Mouse (Mus musculus) lung, postnatal 0 days (tissue): ENCODE results near the gene Sirt7. TPM values are rescaled to one million over a fixed set of nuclear protein-coding genes. Genes with fewer than 3 reads are reported as not detected.

Experiments
- ATAC-seq: fragments of 200-750 bp; cut with Nextera tagmentation; 2 replicates; pipeline ENCODE4 v1.8.0; 2017; ENCODE audit warnings: moderate library complexity
- DNase-seq: peaks from one replicate; pipeline ENCODE4 v3.0.0-alpha.2; 2016; ENCODE audit warnings: low spot score
- H3K27ac ChIP-seq: fragments of 300-500 bp; sonication (generic); 2 replicates; pipeline ENCODE4 v1.5.1; 2014; ENCODE audit warnings: antibody characterized with exemption, mild to moderate bottlenecking, low read length, mixed read lengths
- H3K27me3 ChIP-seq: fragments of 300-500 bp; sonication (generic); replicated peaks from 2 replicates; pipeline ENCODE4 v1.6.1; 2014; ENCODE audit warnings: low read length, mixed read lengths; ENCODE audit not compliant: insufficient read depth
- H3K36me3 ChIP-seq: fragments of 300-500 bp; sonication (generic); 2 replicates; pipeline ENCODE4 v1.6.1; 2014; ENCODE audit warnings: low read length, mixed read lengths; ENCODE audit not compliant: insufficient read depth
- H3K4me1 ChIP-seq: fragments of 300-500 bp; sonication (generic); 2 replicates; pipeline ENCODE4 v1.6.1; 2014; ENCODE audit warnings: antibody characterized with exemption, low read depth, low read length, mixed read lengths; ENCODE audit not compliant: insufficient read depth
- H3K4me2 ChIP-seq: fragments of 300-500 bp; sonication (generic); replicated peaks from 2 replicates; pipeline ENCODE4 v1.6.1; 2014; ENCODE audit warnings: low read depth, mild to moderate bottlenecking, low read length, moderate library complexity, mixed read lengths
- H3K4me3 ChIP-seq: fragments of 300-500 bp; sonication (generic); 2 replicates; pipeline ENCODE4 v1.5.1; 2014; ENCODE audit warnings: low read depth, low read length
- H3K9ac ChIP-seq: fragments of 300-500 bp; sonication (generic); replicated peaks from 2 replicates; pipeline ENCODE4 v1.6.1; 2014; ENCODE audit warnings: low read depth, mild to moderate bottlenecking
- H3K9me3 ChIP-seq: fragments of 300-500 bp; sonication (generic); 2 replicates; pipeline ENCODE4 v1.6.1; 2016; ENCODE audit warnings: low read length, mixed read lengths
- CTCF ChIP-seq: IDR thresholded peaks from 2 replicates; pipeline ENCODE4 v1.5.1; 2016; ENCODE audit warnings: antibody characterized with exemption, mild to moderate bottlenecking
- EP300 ChIP-seq: IDR thresholded peaks from 2 replicates; pipeline ENCODE4 v1.6.1; 2016; ENCODE audit warnings: antibody characterized with exemption, mild to moderate bottlenecking, control low read depth
- whole genome bisulfite sequencing: fragments of 180-500 bp; shearing (Covaris S2); extraction: QIAGEN DNeasy Blood & Tissue Kit; methylation state at CpG from one replicate; pipeline ENCODE4 v1.1.7; 2014; 5-methylcytosine and 5-hydroxymethylcytosine counted together
- polyA plus RNA-seq: library from polyadenylated mRNA; unstranded; fragments of >200 nt; fragmentation: Nextera tagmentation; extraction: Ambion mirVana; gene quantifications from 2 replicates; pipeline ENCODE4 v1.2.1, GENCODE M21; 2015

The Sirt7 gene
- polyA plus RNA-seq, 1 experiment from 2014 or later = 46.0 TPM

DNA sequence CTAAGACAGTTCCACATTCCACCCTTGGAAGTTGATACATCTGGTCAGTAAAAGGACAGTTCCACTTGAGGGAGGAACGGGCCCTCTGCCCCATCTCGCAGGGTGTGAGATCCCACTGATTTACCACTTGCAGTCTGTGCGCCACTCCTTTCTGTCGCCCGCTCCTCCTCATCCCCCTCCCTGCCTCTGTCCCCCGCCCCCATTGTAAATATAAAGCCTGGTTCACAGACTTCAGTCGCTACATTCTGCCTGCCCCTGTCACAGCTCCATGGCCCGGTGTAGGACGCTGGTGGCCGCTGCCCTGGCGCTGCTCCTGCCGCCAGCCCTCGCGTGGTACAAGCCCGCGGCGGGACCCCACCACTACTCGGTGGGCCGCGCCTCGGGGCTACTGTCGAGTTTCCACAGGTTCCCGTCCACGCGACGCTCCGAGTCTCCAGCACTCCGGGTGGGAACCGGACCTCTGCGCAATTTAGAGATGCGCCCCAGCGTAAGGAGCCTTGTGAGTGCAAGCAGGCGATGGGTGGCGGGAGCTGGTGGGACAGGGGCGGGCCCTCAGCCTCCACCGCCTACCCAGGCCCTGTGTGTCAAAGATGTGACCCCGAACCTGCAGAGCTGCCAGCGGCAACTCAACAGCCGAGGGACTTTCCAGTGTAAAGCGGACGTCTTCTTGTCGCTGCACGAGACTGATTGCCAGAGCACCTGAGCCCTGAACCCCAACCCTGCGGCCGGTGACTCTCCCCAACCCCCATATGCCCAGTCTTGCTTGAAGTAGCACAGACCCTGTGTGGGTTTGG lies 16.6 kb downstream of the Sirt7 start, which contains the start of gene Npb:
Gene Npb, plus strand, starts transcription at position 237 of the 794 bp plus-strand sequence.
- no peak for DNase-seq
- ATAC-seq = peak; percentile 20; the same call in 1 of the 2 replicates
- Histone ChIP-seq H3K4me2 (peak within 1 kb of the TSS; percentile 54), H3K9ac (peak within 1 kb of the TSS; percentile 23; the same call in 1 of the 2 replicates), H3K9me3 (no peaks in the 10 kb centered on the region), H3K4me3 (peak within 1 kb of the TSS; percentile 26), H3K27me3 (no peaks in the 10 kb centered on the region), H3K36me3 (0 out of 2 replicates have a peak, but pooled peaks cover 12% of the 10 kb centered on the region), H3K27ac (no peak within 1 kb of the TSS), H3K4me1 (peaks cover 7% of the 10 kb centered on the region; the same call in 1 of the 2 replicates)
- 5% methylated on average over 45 of the region's 45 CpGs for WGBS
- no peak for TF ChIP-seq EP300
- no peak for TF ChIP-seq CTCF

DNA sequence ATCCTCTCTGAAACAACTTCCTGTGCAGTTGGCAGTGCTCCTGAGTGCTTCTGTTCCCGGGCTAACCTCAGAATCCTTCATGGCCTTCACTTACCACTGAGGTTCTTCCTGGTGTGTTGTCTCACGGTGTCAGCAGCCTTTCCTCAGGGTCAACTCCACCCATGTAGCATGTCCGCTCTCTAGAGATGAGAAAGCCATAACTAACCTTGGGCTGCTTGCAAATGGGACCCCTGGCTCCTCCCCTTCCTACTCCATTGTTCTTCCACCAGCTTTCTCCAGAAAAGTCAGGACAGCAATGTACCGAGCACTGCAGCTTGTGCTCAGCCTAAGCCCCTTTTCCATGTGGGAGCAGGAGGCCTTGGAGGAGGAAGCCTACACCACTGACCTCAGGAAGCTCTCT lies 18.3 kb downstream of the Sirt7 start:
- no peak overlapping the region for H3K27ac ChIP-seq
- peak; percentile 16; the same call in 1 of the 2 replicates for ATAC-seq
- 0 out of 2 replicates have a peak, but pooled peaks cover 8% of the 10 kb centered on the region for H3K36me3 ChIP-seq

DNA sequence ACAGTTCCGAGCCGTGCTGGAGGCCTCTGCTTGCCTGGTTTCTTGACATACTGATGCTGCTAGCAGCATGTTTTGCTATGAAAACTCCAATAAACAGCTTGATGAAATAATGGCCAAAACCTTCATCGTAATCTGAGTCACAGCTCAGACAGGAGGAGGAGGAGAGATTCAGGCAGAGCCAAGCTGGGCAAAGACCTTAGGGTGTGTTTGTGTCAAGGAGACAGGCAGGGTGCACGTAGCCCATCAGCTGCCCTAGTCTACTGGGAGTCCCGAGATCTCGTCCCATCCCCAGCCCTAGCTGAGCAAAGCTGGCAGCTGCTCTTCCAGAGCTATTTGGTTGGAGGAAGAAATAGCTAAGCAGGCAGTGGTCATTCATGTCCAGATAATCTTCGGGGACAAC lies 19.4 kb downstream of the Sirt7 start:
- Histone ChIP-seq H3K36me3 (0 out of 2 replicates have a peak, but pooled peaks cover 6% of the 10 kb centered on the region), H3K4me3 (no peak overlapping the region), H3K9ac (no peak overlapping the region), H3K4me1 (peaks cover 7% of the 10 kb centered on the region; the same call in 1 of the 2 replicates), H3K4me2 (no peak overlapping the region), H3K27ac (no peak overlapping the region), H3K27me3 (no peaks in the 10 kb centered on the region), H3K9me3 (no peaks in the 10 kb centered on the region)
- no peak for DNase-seq
- ATAC-seq = no peak
- WGBS = 91% methylated on average over 7 of the region's 7 CpGs
- no peak for TF ChIP-seq EP300
- no peak for TF ChIP-seq CTCF

More for the DNA sequence above, 18.3 kb downstream of the Sirt7 start:
- WGBS = 55% methylated on average over 4 of the region's 4 CpGs
- no peak overlapping the region for H3K4me2 ChIP-seq
- H3K4me1 ChIP-seq = peaks cover 7% of the 10 kb centered on the region; the same call in 1 of the 2 replicates
- no peak overlapping the region for H3K9ac ChIP-seq
- no peak overlapping the region for H3K4me3 ChIP-seq
- TF ChIP-seq CTCF (no peak), EP300 (no peak)
- no peak for DNase-seq
- H3K27me3 ChIP-seq = no peaks in the 10 kb centered on the region
- no peaks in the 10 kb centered on the region for H3K9me3 ChIP-seq

DNA sequence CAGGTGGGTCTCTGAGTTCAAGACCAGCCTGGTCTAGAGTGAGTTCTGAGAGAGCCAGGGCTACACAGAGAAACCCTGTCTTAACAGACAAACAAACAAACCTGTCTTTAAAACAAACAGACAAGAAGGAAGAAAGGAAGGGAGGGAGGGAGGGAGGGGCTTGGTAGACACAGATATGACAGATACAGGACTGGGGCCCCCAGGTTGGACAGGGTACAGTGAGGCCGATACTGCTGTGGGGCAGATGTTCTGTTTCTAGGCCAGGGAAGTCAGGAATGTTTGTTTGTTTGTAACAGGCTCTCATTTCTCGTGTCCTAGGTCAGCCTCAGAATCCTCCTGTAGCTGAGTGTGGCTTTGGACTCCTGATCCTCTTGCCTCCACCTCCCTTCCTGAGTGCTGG lies 21.5 kb downstream of the Sirt7 start:
- Histone ChIP-seq H3K36me3 (0 out of 2 replicates have a peak, but pooled peaks cover 6% of the 10 kb centered on the region), H3K4me1 (peaks cover 10% of the 10 kb centered on the region; the same call in 1 of the 2 replicates)
- no peak for TF ChIP-seq CTCF
- TF ChIP-seq EP300 = no peak

DNA sequence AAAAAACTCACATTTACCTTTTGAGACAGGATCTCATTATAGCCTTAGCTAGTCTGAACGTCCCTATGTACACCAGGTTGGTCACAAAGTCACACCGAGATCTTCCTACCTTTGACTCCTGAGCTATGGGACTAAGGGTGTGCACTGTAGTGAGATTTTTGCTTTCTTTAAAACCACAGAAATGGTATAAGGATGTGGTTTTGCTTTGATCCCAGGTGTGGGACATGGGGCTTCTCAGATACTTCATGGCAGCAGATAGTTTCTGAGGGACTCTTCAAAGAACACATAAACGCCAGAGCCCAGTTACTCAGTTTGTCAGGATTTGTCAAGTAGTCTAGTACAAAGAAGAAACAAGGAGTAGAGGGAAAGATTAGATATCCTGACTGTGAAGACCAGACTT lies 24.3 kb downstream of the Sirt7 start:
- Histone ChIP-seq H3K27ac (no peak overlapping the region), H3K4me2 (no peak overlapping the region), H3K4me1 (peaks cover 12% of the 10 kb centered on the region; the same call in 1 of the 2 replicates), H3K4me3 (no peak overlapping the region), H3K9me3 (no peaks in the 10 kb centered on the region), H3K9ac (no peak overlapping the region), H3K27me3 (no peaks in the 10 kb centered on the region), H3K36me3 (0 out of 2 replicates have a peak, but pooled peaks cover 7% of the 10 kb centered on the region)
- DNase-seq (no peak), ATAC-seq (no peak)
- WGBS = 93% methylated on average over 3 of the region's 3 CpGs
- TF ChIP-seq CTCF (no peak), EP300 (no peak)

More for the DNA sequence above, 21.5 kb downstream of the Sirt7 start:
- no peak overlapping the region for H3K27ac ChIP-seq
- ATAC-seq (no peak), DNase-seq (no peak)
- no peaks in the 10 kb centered on the region for H3K27me3 ChIP-seq
- no peak overlapping the region for H3K9ac ChIP-seq
- H3K9me3 ChIP-seq = no peaks in the 10 kb centered on the region
- no peak overlapping the region for H3K4me2 ChIP-seq
- no peak overlapping the region for H3K4me3 ChIP-seq
- 63% methylated on average over 2 of the region's 2 CpGs for WGBS

DNA sequence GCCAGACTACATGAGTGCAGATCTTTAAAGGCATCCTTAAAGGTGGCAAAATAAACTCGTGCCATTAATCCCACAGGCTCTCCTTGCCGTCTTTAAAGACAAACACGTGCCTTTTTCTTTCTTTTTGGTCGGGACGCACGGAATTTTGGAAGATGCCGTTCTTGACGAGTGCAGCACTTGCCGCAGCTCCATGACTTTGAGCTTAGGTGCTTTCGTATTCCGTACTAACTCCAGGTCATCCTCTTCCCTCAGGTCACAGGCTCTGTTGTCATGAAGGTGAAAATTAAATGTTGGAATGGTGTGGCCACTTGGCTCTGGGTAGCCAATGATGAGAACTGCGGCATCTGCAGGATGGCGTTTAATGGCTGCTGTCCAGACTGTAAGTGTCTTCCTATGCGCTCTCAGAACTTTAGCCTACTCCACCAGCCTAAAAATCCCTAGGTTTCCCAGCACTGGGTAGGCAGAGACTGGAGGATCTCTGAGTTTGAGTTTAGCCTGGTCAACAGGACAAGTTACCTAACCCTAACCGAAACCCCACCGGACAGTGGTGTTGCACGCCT lies 26.0 kb downstream of the Sirt7 start:
- ATAC-seq = no peak

More for the DNA sequence above, 26.0 kb downstream of the Sirt7 start:
- no peak for DNase-seq
- Histone ChIP-seq H3K9ac (peak overlapping the region; percentile 39; the same call in 1 of the 2 replicates), H3K4me1 (peaks cover 12% of the 10 kb centered on the region; the same call in 1 of the 2 replicates), H3K4me2 (peak overlapping the region; percentile 95), H3K36me3 (0 out of 2 replicates have a peak, but pooled peaks cover 14% of the 10 kb centered on the region), H3K27me3 (no peaks in the 10 kb centered on the region), H3K9me3 (no peaks in the 10 kb centered on the region), H3K27ac (peak overlapping the region; percentile 65), H3K4me3 (peak overlapping the region; percentile 88)
- WGBS = 44% methylated on average over 17 of the region's 17 CpGs
- TF ChIP-seq CTCF = no peak
- TF ChIP-seq EP300 = no peak
